Mouse (Mus musculus) spleen, postnatal 0 days (tissue): ENCODE data around the gene Sfxn1. TPM values are rescaled to one million over a fixed set of nuclear protein-coding genes. Genes with fewer than 3 reads are reported as not detected.

Source experiments
- polyA plus RNA-seq: library from polyadenylated mRNA; unstranded; fragments of >200 nt; fragmentation: Nextera tagmentation; extraction: Ambion mirVana; gene quantifications from 2 replicates; pipeline ENCODE4 v1.2.1, GENCODE M21; 2015

The Sfxn1 gene
- 66.8 and 67.4 TPM in 2 replicates for polyA plus RNA-seq

GRCm38 (mm10) chr13:54071606-54072331, at the start of gene Sfxn1:
Gene Sfxn1 (plus strand): TSS chr13:54071869.

GRCm38 (mm10) chr13:54055448-54055861, 16.2 kb upstream of the Sfxn1 start, which contains the start of gene Drd1:
Gene Drd1 (minus strand): TSS chr13:54055705.

Other genes starting within 250 kb of the Sfxn1 start
- gene Drd1, start 16.2 kb upstream of the Sfxn1 start, polyA plus RNA-seq: not detected in 2 replicates
- gene Hrh2, start 120.3 kb downstream of the Sfxn1 start, polyA plus RNA-seq: 0.43 and 0.53 TPM in 2 replicates